Mouse (Mus musculus) neural tube, embryonic 15.5 days (tissue): Measurements from ENCODE around the gene Tnn. TPM values are rescaled to one million over a fixed set of nuclear protein-coding genes. Genes with fewer than 3 reads are reported as not detected.

Source experiments
- ATAC-seq: fragments of 200-750 bp; cut with Nextera tagmentation; 2 replicates; pipeline ENCODE4 v1.8.0; 2017; ENCODE audit warnings: mild to moderate bottlenecking, moderate TSS enrichment, moderate library complexity; ENCODE audit not compliant: low FRiP score
- H3K27ac ChIP-seq: fragments of 300-500 bp; sonication (generic); replicated peaks from 2 replicates; pipeline ENCODE4 v1.5.1; 2015; ENCODE audit warnings: mild to moderate bottlenecking, inconsistent platforms
- H3K27me3 ChIP-seq: fragments of 300-500 bp; sonication (generic); replicated peaks from 2 replicates; pipeline ENCODE4 v1.6.1; 2015; ENCODE audit warnings: inconsistent platforms
- H3K36me3 ChIP-seq: fragments of 300-500 bp; sonication (generic); 2 replicates; pipeline ENCODE4 v1.6.1; 2015; ENCODE audit warnings: inconsistent platforms
- H3K4me1 ChIP-seq: fragments of 300-500 bp; sonication (generic); 2 replicates; pipeline ENCODE4 v1.6.1; 2015; ENCODE audit warnings: inconsistent platforms
- H3K4me2 ChIP-seq: fragments of 300-500 bp; sonication (generic); 2 replicates; pipeline ENCODE4 v1.6.1; 2015; ENCODE audit warnings: inconsistent platforms, mild to moderate bottlenecking, moderate library complexity
- H3K4me3 ChIP-seq: fragments of 300-500 bp; sonication (generic); replicated peaks from 2 replicates; pipeline ENCODE4 v1.5.1; 2015; ENCODE audit warnings: mild to moderate bottlenecking, inconsistent platforms
- H3K9ac ChIP-seq: fragments of 300-500 bp; sonication (generic); replicated peaks from 2 replicates; pipeline ENCODE4 v1.6.1; 2015; ENCODE audit warnings: mild to moderate bottlenecking, inconsistent platforms
- H3K9me3 ChIP-seq: fragments of 300-500 bp; sonication (generic); replicated peaks from 2 replicates; pipeline ENCODE4 v1.6.1; 2016; ENCODE audit warnings: inconsistent platforms
- WGBS: fragments of 180-500 bp; shearing (Covaris S2); methylation state at CpG from one replicate; pipeline ENCODE4 v1.1.7; 2015; ENCODE audit warnings: mixed read lengths; 5-methylcytosine and 5-hydroxymethylcytosine counted together
- polyA plus RNA-seq: library from polyadenylated mRNA; unstranded; fragments of >200 nt; fragmentation: Nextera tagmentation; extraction: Ambion mirVana; gene quantifications from 2 replicates; pipeline ENCODE4 v1.2.1, GENCODE M21; 2015

Tnn gene
- polyA plus RNA-seq, result 0.20 and 0.91 TPM in 2 replicates

- no peak within 1 kb of the TSS for H3K27ac ChIP-seq
- H3K27me3 ChIP-seq, result no peaks in the 10 kb centered on the region
- no peak within 1 kb of the TSS for H3K9ac ChIP-seq
- no peaks in the 10 kb centered on the region for H3K9me3 ChIP-seq
- H3K4me3 ChIP-seq, result no peak within 1 kb of the TSS
- 76% methylated on average over 8 of the region's 8 CpGs for WGBS
- 0 out of 2 replicates have a peak, but pooled peaks cover 11% of the 10 kb centered on the region for H3K4me1 ChIP-seq
- H3K4me2 ChIP-seq, result no peak within 1 kb of the TSS
- no peak for ATAC-seq
- H3K36me3 ChIP-seq, result no peaks in the 10 kb centered on the region
These were observed at the start of gene Tnn for GRCm38 (mm10) chr1:160153480-160153879. Gene Tnn, minus strand, starts transcription at chr1:160153580.

DNA sequence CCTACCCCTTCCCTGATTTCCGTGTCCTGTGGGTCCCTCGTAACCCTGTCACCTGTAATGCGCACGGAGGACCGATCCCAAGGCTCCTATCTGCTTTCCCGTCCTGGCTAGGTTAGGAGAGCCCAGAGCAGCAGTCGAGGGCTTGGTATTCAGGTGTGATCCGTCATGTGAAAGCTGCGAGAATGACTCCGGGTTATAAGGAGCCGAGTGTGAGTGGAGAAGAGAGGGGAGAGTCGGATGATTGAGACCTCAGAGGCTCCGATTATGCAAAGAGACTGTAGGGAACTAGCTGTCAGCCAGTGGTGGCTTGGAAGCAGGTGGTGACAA is 41.9 kb upstream of the Tnn start:
- peaks cover 20% of the 10 kb centered on the region for H3K36me3 ChIP-seq
- peak overlapping the region; percentile 76 for H3K9ac ChIP-seq
- H3K9me3 ChIP-seq, result no peaks in the 10 kb centered on the region
- H3K4me3 ChIP-seq, result peak overlapping the region; percentile 76
- peaks cover 14% of the 10 kb centered on the region for H3K4me1 ChIP-seq
- peak overlapping the region; percentile 84 for H3K27ac ChIP-seq
- H3K27me3 ChIP-seq, result no peaks in the 10 kb centered on the region
- ATAC-seq, result peak; percentile 63
- WGBS, result under 1% methylated on average over 13 of the region's 13 CpGs
- peak overlapping the region; percentile 71 for H3K4me2 ChIP-seq

DNA sequence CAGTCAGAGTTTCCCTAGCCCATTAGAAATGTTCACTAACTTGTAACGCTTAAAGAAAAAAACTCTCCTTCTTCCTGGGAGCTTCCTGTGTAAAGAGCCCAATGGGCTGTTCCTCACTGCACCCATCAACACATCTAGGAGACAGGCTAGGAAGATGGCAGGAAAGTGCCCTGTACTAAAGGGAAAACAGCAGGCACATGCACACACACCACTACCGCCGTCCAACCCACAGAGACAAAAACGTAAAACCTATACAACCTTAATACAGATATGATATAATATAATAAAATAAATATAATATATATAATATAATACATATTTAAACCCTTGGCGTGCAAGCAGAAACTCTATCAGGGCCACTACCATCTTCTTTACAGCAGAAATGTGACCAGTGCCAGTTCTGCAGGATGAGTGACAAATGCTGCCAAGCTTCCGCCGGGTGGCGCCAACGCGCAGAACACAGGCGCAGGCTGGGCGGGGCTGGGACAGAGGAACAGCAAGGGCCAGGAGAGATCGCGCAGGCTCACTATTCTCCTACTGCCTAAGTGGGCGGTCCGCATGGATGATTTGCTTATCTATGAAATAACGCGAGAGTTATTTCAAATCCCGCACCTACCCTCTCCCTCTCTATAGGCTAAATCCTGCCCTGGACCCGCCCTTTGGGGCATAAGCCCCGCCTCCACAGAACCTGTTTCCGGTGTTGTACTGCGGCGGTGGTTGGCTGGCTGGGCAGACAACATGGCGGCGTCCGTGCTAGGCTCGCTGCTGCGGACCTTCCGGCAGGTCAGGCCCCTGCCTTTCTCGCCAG is 41.4 kb upstream of the Tnn start, which contains the start of gene Mrps14:
Mrps14 (plus strand) TSS at position 687 of the 808 bp plus-strand sequence.
- Histone ChIP-seq H3K36me3 (peaks cover 17% of the 10 kb centered on the region), H3K27ac (peak within 1 kb of the TSS; percentile 84), H3K9me3 (no peaks in the 10 kb centered on the region), H3K4me1 (peaks cover 14% of the 10 kb centered on the region), H3K4me3 (peak within 1 kb of the TSS; percentile 76), H3K9ac (peak within 1 kb of the TSS; percentile 76), H3K27me3 (no peaks in the 10 kb centered on the region), H3K4me2 (peak within 1 kb of the TSS; percentile 71)
- WGBS, result 8% methylated on average over 31 of the region's 31 CpGs
- ATAC-seq, result peak; percentile 99

- Histone ChIP-seq H3K4me1 (peaks cover 6% of the 10 kb centered on the region; the same call in 1 of the 2 replicates), H3K4me2 (no peak overlapping the region; the same call in 1 of the 2 replicates), H3K4me3 (no peak overlapping the region), H3K36me3 (no peaks in the 10 kb centered on the region), H3K27ac (no peak overlapping the region), H3K9ac (no peak overlapping the region), H3K9me3 (no peaks in the 10 kb centered on the region), H3K27me3 (no peaks in the 10 kb centered on the region)
- 12% methylated on average over 5 of the region's 5 CpGs for WGBS
- ATAC-seq, result peak; percentile 93
These were observed 31.1 kb upstream of the Tnn start for GRCm38 (mm10) chr1:160184506-160184905.

- WGBS, result 67% methylated on average over 4 of the region's 4 CpGs
- Histone ChIP-seq H3K27me3 (no peaks in the 10 kb centered on the region), H3K9ac (no peak overlapping the region), H3K4me1 (peaks cover 6% of the 10 kb centered on the region; the same call in 1 of the 2 replicates), H3K36me3 (no peaks in the 10 kb centered on the region), H3K4me3 (no peak overlapping the region), H3K9me3 (no peaks in the 10 kb centered on the region), H3K27ac (no peak overlapping the region), H3K4me2 (no peak overlapping the region)
- no peak for ATAC-seq
These were observed 27.8 kb upstream of the Tnn start for GRCm38 (mm10) chr1:160181216-160181615.

DNA sequence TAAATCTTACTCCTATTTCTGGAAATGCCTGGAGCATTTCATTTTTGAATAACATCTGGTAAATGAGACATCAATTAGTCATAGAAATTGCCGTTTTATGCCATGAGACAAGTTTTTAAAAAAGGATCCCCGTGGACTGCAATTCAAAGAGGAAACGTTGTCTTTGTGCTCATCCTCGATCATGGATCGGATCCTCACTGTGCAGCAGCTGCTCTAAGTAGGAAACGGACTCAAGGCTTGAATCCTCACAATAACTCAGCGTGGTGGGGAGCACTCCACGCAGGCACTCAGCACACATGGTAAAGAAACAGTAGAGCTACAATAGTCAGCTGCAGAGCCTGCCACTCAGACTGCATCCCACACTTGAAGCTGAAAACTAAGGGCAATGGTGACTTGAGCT is 23.5 kb upstream of the Tnn start:
- H3K27ac ChIP-seq, result no peak overlapping the region
- H3K4me3 ChIP-seq, result no peak overlapping the region
- no peaks in the 10 kb centered on the region for H3K9me3 ChIP-seq
- no peak for ATAC-seq
- no peaks in the 10 kb centered on the region for H3K27me3 ChIP-seq
- H3K36me3 ChIP-seq, result no peaks in the 10 kb centered on the region
- no peak overlapping the region for H3K9ac ChIP-seq
- WGBS, result 57% methylated on average over 8 of the region's 8 CpGs
- H3K4me2 ChIP-seq, result no peak overlapping the region
- H3K4me1 ChIP-seq, result no peaks in the 10 kb centered on the region

DNA sequence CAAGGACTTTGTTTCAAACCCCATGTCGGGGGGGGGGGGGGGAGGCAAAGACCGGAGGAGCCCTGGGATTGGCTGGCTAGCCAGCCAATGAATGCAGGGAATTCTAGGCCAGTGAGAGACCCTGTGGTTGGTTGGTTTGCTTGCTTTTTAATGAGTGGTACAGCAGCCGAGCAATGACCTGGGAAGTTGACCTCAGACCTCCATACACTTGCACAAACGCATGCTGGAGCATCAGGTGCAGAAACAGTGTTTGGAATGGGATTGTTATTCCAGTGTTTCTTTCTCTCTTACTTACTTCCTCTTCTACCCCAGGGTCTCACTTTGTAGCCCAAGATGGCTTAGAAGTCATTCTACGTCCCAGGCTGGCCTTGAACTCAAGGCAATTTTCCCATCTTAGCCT is 13.2 kb upstream of the Tnn start:
- H3K27ac ChIP-seq, result no peak overlapping the region
- H3K9me3 ChIP-seq, result no peaks in the 10 kb centered on the region
- 73% methylated on average over 4 of the region's 5 CpGs for WGBS
- H3K4me1 ChIP-seq, result no peaks in the 10 kb centered on the region
- no peak overlapping the region for H3K4me2 ChIP-seq
- ATAC-seq, result no peak
- H3K9ac ChIP-seq, result no peak overlapping the region
- no peaks in the 10 kb centered on the region for H3K36me3 ChIP-seq
- H3K27me3 ChIP-seq, result no peaks in the 10 kb centered on the region
- H3K4me3 ChIP-seq, result no peak overlapping the region

DNA sequence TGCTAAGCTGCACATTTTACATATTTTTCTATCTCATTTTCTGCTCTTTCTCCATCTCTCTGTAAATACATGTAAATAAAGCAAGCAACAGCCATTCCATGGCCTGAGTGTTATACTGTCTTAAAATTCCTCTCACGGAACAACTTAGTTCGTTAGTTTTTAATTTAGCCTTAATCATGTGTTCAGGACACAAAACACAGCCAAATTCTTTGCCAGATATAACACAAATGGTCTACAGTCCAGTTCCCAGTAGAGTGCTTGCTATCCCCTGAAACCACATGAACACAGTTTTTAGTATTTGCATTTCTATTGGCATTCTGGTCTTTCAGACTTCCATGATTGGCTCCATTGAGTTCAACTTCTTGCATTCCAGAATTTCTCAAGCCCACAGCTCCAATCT is 4.8 kb upstream of the Tnn start:
- Histone ChIP-seq H3K27me3 (no peaks in the 10 kb centered on the region), H3K4me3 (no peak overlapping the region), H3K27ac (no peak overlapping the region), H3K9me3 (no peaks in the 10 kb centered on the region), H3K4me1 (no peaks in the 10 kb centered on the region), H3K9ac (no peak overlapping the region), H3K36me3 (no peaks in the 10 kb centered on the region), H3K4me2 (no peak overlapping the region)
- WGBS, result 86% methylated on average over 2 of the region's 2 CpGs
- ATAC-seq, result no peak

- Histone ChIP-seq H3K36me3 (no peaks in the 10 kb centered on the region), H3K4me1 (0 out of 2 replicates have a peak, but pooled peaks cover 11% of the 10 kb centered on the region), H3K9me3 (no peaks in the 10 kb centered on the region), H3K4me3 (no peak overlapping the region), H3K4me2 (no peak overlapping the region), H3K27me3 (no peaks in the 10 kb centered on the region), H3K27ac (no peak overlapping the region), H3K9ac (no peak overlapping the region)
- no peak for ATAC-seq
- 76% methylated on average over 3 of the region's 3 CpGs for WGBS
These were observed 2.7 kb downstream of the Tnn start for GRCm38 (mm10) chr1:160150726-160151125.

DNA sequence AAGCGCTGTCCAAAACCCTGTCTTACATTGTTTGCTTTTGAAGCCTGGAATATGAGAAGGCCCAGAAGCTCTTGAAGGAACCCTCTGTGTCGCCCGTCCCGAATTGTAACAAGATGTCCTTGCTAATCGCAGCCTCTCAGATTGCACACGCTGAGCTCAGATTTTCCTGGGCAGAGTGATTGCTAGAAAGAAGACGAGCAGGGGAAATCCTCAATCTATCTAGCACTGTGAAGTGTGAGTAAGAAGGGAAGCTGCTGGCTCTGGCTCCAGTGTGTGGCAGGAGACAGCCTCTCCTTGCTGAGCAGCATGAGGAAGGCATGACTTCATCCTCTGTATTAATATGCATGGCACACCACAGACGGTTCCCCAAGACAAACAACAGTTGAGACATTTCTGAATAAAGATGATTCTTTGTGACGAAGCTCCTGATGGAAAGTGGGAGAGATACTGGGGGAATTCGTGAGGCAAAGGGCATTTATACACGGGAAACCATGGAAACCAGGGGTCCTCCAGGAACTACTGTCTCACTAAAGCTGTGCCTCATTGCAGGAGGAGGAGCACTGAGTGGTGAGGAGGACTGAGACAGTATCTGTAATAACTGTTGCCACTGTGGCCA is 4.0 kb downstream of the Tnn start:
- no peak overlapping the region for H3K4me2 ChIP-seq
- no peak for ATAC-seq
- H3K27ac ChIP-seq, result no peak overlapping the region
- H3K4me1 ChIP-seq, result 0 out of 2 replicates have a peak, but pooled peaks cover 11% of the 10 kb centered on the region
- no peak overlapping the region for H3K4me3 ChIP-seq
- no peaks in the 10 kb centered on the region for H3K9me3 ChIP-seq
- WGBS, result 62% methylated on average over 11 of the region's 11 CpGs
- no peaks in the 10 kb centered on the region for H3K36me3 ChIP-seq
- no peak overlapping the region for H3K9ac ChIP-seq
- no peaks in the 10 kb centered on the region for H3K27me3 ChIP-seq

- no peak overlapping the region for H3K27ac ChIP-seq
- H3K27me3 ChIP-seq, result no peaks in the 10 kb centered on the region
- no peak for ATAC-seq
- H3K4me2 ChIP-seq, result no peak overlapping the region
- H3K9ac ChIP-seq, result no peak overlapping the region
- 0 out of 2 replicates have a peak, but pooled peaks cover 11% of the 10 kb centered on the region for H3K4me1 ChIP-seq
- no peak overlapping the region for H3K4me3 ChIP-seq
- H3K36me3 ChIP-seq, result no peaks in the 10 kb centered on the region
- no peaks in the 10 kb centered on the region for H3K9me3 ChIP-seq
- 85% methylated on average over 7 of the region's 7 CpGs for WGBS
These were observed 6.1 kb downstream of the Tnn start for GRCm38 (mm10) chr1:160147274-160147673.

DNA sequence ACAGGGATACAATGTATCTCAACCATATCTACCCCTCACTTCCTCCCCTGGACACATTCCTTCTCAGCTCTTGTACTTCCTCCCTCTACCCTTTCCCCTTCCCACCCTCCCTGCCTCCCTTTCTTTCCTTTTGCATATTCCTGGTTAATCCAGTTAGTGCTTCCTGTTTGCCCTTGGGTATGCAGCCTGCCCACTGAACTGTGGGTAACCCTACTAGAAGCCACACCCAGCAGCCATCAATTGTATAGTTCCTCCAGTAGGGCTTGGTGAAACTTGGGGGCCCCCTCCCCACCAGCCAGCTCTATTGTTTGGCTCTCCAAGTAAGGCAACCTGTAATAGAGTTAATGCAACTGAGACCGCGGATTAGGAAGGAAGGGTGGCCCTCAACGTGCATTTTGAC is 7.8 kb downstream of the Tnn start:
- H3K27me3 ChIP-seq, result no peaks in the 10 kb centered on the region

More for the DNA sequence above, 7.8 kb downstream of the Tnn start:
- no peaks in the 10 kb centered on the region for H3K36me3 ChIP-seq
- no peak overlapping the region for H3K9ac ChIP-seq
- WGBS, result 76% methylated on average over 3 of the region's 3 CpGs
- ATAC-seq, result no peak
- H3K4me3 ChIP-seq, result no peak overlapping the region
- no peak overlapping the region for H3K4me2 ChIP-seq
- no peaks in the 10 kb centered on the region for H3K9me3 ChIP-seq
- no peak overlapping the region for H3K27ac ChIP-seq
- 0 out of 2 replicates have a peak, but pooled peaks cover 11% of the 10 kb centered on the region for H3K4me1 ChIP-seq
